Mouse (Mus musculus): ENCODE data around the gene Elp5.
"Not testable (repeated sequence)": the region's sequence is repeated elsewhere in the genome, so short reads cannot be mapped to it uniquely, and the experiment has no call there.

The Elp5 gene

DNA sequence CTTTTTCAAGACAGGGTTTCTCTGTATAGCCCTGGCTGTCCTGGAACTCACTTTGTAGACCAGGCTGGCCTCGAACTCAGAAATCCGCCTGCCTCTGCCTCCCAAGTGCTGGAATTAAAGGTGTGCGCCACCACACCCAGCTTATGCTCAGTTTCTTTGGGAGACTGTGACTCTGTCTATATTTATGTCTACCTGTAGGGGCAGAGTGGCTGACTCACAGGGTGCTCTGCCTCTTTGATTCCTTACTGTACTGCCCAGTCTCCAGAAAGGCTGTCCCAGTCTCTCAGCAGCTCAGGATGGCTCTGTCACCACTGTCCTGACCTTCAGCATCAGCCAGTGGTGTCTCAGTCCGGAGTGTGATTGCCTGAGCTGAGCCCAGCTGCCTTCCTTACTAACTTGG is 26.7 kb downstream of the Elp5 start:
- not testable (repeated sequence) for DNase-seq

DNA sequence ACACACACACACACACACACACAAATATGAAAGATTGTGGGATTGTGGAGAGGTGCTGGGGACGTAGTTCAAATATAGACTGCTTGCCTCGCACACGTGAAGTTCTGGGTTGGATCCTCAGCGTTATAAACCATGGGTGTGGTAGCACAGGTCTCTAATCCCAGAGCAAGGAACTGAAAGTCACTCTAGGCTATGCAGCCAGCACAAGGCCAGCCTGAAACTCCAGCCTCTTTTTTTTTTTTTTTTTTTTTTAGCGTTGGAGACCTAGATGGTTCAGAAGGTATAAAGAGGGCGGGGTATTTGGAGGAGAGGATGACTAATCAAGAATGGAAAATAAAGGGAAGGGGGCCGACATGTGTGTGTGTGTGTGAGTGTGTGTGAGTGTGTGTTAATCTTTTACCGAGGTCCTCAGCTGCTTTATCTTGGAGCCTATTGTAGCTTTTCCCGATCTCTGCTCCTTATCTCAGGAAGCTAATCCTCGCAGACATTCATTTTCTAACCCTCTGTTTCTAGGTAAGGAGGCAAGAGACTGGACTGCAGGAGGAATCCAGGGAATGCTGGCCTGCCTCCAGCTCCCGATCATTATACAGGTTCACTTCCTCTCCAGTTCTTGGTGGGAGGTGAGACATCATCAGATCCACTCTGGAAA is 28.9 kb downstream of the Elp5 start:
- DNase-seq: no peak

DNA sequence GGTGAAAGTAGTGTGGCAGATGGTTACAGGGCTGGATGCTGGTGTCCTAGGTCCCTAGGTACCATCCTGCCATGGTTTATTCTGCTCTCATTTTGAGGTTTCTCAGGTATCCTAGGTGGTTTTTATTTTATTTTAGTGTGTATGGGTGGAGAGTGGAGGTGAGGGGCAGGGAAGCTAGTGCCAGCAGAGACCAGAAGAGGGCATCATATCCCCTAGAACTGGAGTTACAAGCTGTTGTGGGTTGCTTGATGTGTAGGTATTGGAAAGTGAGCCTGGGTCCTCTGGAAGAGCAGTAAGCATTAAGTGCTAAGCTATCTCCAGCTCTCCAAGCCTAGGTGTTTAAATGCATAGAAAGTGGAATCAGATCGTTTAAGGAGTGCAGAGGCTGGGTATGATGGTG is 30.0 kb downstream of the Elp5 start:
- DNase-seq: no peak

DNA sequence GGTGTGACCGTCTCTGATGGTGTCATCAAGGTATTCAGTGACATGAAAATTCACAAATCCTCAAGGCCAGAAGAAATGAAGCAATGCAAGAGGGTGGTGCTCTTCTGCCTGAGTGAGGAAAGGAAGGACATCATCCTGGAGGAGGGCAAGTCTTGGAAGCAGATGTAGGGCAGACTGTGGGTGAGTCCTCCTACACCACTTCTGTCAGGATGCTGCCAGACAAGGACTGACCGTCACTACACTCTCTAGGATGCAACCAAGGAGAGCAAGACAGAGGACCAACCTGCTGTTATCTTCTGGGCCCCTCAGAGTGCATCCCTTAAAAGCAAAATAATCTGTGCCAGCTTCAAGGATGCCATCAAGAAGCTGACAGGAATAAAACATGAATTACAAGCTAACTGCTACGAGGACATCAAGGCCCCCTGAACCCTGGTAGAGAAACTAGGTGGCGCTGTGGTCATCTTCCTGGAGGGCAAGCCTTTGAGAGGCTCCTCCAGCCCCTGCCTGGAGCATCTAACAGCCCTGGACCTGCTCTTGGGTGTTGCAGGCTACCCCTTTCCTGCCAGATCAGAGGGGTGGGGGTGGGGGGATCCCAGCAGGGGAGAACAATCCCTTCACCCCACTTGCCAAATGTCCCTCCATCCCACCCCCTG is 31.4 kb downstream of the Elp5 start:
- no peak for DNase-seq

DNA sequence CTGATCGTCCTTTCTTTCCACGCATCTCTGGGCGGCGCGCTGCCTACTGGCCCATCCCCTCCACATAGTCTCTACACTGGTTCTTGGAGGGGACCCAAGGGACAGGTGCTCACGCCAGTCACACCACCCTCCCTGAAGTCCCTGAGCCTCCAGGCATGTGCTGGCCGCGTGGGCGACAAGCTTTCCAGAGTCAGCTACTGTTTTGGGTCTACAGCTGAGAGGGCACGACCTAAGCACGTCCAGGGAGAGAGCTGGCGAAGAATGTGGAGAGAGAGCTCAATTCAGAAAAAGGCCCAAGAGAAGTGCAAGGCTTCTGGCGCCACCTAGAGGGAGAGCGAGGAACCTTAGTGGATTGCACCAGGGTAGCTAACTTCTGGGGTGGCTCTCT is 33.6 kb downstream of the Elp5 start:
- DNase-seq: peak; percentile 67 to 85

DNA sequence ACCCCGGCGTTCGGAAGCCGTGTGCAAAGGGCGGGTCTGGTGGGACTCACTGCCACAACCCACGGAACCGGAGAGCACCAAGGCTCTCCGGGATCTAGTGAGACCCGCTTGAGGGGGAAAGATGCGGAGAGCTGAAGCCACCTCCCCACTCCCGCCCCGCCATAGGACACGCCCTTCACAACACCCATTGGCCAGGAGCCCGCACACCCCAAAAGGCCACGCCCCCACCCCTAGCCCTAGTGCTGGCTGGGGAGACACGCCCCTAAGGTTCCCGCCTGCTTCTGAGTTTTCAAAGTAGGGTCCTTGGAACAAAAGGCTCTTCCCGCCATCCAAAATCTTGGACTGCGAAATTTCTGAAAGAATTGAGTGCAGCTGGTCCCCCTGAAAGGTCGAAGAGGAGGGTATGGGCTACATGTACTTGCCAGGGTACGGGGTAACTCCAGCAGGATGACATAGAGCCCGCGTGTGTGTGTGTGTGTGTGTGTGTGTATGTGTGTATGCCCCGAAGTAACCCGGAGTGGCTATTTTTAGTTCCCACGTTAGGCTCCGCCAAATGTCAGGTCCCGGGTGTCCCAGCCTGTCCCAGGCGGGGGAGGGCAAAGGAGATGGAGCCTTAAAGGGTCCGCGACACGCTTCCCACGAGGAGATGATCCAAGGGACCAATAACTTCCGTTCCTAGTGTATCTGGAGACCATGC is 34.1 kb downstream of the Elp5 start, which contains the start of gene Slc2a4:
Gene Slc2a4 (minus strand): TSS at position 123 of the 697 bp plus-strand sequence.
- DNase-seq: peak; percentile 74 to 80

DNA sequence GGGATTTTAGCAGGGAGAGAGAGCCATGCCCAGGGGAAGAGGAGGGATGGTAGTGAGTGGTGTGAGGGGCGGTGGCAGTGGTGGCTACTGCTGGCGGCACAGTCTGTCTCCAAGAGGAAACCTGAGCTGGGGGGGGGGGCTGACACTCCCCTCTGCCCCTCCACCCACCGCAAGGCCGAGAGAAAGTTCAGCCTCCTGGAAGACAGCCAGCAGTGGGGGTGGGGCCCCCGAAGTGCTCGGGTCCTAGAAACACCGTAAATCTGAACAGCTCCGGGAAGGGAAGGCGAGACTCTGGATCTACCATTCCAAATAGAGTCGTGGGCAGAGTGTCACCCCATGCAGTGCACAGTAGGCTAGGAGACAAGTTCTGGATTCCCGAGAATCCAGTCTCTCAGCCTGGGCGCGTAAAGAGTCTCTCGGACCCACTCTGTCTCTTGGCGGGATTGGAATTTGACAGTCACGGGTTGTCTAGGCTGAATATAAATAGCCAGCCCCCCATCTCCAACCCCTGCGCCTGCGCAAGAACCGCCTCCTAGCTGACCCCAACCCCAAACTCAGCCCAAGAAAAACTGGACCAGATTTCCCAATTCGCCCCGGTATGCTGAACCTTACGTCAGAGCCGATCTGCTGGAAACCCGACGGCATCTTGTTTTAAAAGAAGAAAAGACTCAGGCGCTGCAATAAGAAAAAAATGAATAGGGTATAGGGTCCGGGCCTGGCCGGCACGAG is 34.8 kb downstream of the Elp5 start:
- no peak for DNase-seq

DNA sequence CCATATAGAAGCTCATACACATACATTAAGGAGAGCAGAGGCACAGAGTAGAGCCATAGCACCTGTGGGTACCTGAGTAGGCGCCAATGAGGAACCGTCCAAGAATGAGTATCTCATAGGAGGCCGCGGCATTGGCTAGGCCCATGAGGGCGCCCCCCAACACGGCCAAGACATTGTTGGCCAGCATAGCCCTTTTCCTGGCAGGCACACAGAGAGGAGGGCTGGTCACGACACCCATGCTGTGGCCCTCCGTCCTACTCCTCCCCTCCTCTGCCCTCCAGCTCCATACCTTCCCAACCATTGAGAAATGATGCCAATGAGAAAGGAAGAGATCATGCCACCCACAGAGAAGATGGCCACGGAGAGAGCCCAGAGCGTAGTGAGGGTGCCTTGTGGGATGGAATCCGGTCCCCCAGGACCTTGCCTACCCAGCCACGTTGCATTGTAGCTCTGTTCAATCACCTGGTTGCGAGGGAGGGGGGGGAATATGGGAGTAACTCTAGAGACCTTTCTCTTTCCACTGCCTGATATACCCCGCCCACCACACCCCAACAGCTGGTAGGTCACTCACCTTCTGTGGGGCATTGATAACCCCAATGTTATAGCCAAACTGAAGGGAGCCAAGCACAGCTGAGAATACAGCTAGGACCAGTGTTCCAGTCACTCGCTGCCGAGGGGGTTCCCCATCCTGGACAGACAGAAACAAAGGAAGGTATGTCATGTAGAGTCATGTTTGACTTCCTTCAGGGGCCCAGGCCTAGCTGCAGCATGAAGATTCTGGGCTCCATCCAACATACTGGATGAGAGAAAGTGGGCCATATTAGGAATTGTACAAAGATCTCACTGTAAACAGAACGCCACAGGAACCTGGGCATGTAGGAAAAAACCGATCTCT is 36.1 kb downstream of the Elp5 start:
- no peak for DNase-seq

DNA sequence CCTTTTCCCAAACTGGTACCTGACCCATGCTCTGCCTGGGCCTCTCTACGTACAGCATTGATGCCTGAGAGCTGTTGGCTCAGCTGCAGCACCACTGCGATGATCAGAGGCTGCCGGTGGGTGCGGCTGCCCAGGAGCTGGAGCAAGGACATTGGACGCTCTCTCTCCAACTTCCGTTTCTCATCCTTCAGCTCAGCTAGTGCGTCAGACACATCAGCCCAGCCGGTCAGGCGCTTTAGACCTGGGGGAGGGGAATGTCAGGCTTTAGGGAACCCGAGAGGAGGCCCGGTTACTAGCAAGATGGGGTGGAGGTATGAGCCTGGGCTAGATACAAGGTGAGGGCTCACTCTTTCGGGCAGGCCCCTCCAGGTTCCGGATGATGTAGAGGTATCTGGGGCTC is 37.1 kb downstream of the Elp5 start:
- no peak for DNase-seq

DNA sequence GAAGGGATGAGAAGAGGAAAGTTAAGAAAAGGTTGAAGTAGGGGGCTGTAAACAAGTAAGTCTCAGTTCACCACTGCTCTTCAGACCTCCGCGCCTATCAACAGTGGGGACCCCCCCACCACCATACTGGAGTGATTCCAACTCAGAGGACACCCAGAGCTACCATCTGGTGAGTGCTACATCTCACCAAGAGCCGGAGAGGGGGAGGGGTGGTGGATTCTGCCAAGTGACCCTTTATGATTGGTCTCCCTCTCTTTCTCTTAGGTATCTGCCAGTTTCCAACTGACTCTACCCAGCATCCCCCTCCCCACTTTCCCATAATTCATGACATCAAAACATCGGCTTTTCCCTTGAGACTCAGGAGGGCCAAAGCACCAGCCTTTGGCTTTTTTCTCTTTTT is 41.4 kb downstream of the Elp5 start:
- no peak for DNase-seq

DNA sequence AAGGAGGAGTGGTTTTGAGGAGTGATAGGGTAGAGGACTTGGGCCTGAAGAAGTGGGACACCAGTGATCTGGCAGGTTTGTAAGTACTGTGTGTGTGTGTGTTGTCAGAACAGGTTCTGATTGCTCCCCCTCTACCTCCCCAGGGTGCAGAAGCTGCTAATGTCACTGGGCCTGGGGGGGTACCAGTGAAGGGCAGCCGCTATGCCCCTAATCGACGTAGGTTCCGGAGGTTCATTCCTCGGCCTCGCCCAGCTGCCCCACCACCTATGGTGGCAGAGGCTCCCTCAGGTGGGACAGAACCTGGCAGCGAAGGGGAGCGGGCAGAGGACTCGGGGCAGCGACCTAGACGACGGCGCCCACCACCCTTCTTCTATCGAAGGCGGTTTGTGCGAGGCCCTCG is 42.6 kb downstream of the Elp5 start:
- DNase-seq: no peak

DNA sequence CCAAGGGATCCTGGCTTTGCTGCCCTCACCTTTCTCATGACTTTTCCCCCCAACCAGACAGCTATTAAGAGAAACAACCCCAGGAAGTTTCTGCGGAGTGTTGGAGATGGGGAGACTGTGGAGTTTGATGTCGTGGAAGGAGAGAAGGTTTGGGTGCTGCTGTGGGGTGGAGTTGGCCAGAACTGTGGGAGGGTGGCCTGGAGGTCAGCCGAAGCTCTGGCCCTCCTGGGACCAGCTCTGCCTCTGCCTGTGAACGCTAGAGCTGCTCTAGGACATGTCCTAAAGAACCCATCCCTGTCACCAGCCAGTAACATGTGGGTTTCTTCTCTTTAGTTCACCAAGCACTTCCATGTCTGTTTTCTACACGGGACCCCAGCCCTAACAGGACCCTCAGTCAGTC is 43.1 kb downstream of the Elp5 start:
- no peak for DNase-seq

DNA sequence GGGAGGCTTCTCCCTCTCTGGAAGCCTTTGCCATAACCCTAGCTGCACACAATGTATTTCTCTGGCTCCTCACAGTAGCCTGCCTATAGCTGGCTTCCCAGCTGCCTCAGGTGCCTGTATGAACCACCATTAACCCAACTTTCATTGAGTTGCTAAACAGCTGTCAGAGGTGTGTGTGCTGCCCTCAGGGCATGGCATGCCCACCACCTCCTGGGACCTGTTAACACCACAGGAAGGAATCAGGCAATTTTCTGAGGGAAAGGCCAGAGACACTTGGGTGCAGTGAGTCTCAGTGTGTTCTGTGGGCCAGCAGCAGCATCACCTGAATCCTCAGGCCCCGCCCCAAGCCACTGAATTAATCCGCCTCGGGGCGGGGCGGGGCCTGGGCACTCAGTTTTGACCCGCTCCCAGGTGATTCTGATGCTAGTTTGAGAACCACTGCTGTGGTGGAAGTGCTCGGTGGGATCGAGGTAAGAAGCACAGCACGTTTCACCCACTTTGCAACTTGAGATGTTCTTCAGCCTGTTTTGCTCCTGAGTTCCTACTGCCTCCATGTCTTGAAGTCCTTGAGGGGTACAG is 43.8 kb downstream of the Elp5 start:
- DNase-seq: no peak

DNA sequence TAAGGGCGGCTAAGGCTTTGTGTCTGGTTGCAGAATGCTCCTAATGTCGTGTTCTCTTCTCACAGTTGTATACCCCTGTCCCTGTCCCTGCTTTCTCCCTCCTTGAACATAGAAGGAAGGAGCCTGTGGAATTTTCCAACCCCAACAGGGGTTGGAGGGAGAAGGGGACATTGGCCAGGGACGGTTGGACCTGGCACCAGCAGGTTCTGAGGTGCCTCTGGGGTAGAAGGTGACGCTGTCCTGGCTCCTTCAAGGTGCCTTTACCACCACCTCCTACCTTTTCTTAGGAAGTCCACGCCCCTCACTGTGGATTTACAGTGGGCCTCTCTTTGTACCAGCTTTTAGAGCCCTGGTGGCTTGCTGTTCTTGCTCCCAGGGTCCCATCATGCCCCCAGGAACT is 44.5 kb downstream of the Elp5 start:
- no peak for DNase-seq

DNA sequence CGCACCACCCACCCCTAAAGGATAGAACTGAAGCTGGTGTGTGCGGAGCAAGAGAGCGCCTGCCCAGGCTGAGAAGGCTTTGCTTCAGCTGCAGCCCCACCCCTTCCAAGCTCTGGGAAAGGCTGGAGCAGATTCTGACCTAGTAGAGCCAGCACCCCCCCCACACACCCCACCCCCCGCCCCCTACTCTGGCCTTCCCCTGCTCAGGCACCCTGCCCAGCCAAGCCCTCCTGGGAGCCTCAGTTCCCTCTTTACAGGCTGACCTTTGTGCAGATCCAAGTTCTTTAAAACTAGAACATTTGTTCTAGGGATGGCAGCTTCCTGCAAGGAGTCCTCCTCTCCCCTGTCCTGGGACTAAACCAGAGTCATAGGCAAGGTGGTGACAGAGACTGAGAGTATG is 44.9 kb downstream of the Elp5 start:
- DNase-seq: no peak

DNA sequence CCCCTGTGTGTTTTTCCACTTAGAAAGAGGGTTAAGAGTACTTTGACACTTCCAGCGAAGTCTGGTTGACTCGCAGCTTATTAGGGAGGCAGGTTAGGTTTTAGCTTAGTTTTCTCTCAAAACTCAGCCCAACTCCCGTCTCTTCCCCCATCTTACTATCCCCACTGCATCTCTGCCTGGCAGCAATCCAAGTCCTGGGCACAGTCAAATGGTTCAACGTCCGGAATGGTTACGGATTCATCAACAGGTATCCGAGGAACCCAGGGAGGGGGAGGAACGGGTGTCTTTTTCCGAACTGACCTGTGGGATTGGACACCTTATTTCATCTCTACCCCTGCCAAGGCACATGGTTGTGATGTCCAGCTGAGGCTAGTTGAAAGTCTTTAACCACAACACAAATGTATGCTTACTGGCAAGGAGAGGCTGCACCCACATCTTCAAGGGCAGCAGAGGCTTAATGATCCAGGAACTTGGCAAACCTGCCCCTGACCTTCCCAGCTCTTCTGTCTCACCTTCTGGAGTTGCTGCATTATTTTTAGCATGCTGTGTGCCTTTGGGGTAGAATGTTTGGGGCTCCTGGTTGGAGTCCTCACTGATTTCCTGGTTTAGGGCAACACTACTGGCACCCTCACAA is 45.5 kb downstream of the Elp5 start:
- no peak for DNase-seq

DNA sequence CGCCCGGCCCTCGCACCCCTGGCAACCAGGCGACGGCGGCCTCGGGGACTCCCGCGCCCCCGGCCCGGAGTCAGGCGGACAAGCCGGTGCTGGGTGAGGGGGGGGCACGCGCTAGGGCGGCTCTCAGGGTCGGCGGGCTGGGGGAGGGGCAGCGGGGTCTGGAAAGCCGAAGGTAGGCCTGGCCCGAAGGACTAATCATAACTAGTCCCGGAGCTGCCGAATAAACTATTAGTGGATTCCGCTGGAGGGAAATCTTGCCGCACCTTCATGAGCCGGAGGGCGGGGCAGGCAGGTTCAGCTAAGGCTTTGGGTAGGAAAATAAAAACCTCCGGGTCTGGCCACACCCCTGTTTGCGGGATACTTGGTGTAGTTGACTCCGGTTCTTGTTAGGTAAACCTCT is 46.2 kb downstream of the Elp5 start:
- no peak for DNase-seq

DNA sequence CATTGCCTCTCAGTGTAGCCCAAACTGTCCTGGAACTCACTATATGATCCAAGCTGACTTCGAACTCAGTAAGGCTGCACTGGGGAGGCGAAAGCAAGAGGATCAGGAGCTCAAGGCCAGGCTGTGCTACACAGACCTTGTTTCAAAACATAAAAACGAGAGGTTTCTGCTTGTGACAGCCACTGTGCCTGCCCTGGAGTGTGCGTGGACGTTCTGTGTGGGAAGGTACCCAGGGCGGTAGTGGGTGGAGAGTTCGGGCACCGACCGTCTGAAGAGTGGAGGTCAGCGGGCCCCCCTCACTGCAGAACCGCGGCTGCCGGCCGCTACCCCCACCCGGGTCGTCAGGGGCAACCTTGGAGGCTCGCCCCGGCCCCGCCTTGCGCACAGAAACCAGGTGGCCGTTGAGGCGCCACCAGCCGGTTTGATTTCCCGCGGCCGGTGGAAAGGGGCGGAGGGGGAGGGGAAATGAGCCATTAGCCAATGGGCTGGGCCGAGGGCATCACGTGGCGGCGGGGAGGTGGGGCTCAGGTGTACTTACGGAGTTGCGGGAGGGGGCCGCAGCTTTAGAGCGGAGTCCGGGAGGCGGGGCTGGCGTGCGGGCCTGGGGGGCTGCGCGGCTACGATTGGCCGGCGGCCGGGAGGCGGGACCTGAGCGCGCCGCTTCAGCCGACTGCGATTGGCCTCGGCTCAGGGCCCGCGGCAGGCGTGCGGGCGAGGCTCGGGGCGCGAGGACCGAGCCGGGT is 47.0 kb downstream of the Elp5 start, which contains the start of gene Ybx2:
Gene Ybx2 (plus strand): TSS at position 660 of the 743 bp plus-strand sequence.
- peak; percentile 81 to 87 for DNase-seq

DNA sequence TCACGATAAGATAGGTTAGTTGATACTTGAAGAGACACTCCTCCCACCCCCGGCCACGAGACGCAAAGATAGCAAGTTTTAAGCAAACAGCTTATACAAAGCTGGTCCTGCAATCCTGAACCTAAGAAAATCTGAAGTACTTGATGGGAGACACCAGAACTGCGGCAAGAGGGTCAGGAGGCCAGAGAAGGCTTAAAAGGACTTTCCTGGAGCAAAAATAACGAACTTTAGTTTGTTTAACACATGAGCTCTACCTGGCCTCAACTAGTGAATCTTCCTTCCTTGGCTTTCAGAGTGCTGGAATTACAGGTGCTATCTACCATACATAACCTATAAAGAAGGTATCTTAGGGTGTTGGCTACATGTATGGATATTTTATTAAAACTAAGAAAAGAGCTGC is 47.6 kb downstream of the Elp5 start:
- DNase-seq: no peak

DNA sequence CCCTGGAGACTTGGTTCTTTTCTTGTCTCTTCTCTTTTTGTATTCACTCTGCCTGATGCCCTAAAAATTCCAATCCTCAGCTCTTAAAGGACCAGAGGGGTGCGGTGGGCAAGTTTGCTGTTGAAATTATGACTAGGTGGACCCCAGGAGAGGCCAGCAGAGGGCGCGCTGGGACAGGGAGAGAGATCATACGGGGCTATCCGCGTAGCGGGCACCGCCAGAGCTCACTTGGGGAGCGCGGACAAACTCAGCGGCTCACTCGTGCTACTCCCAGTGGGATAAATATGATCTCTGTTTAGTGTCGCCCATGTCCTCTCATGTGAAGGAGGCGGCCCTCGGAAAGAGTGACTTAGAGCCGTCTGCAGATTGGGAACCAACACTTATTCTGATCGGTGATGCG is 48.1 kb downstream of the Elp5 start:
- peak; percentile 77 to 95 for DNase-seq

DNA sequence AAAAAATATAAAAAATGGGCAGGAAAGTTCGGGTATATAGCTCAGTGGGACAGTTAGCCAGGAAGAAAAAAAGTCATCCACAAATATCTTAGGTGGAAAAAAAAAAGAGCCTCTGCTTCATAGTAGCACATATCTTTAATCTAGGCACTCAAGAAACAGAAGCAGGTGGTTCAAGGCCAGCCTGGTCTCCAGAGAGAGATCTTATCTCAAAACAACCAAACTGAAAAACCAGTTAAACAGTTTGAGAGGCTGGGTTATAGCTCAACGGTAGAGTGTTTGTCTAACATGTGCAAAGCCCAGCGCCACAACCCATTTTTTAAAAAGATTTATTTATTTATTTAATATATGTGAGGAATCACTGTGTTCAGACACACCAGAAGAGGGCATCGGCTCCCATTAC is 49.3 kb downstream of the Elp5 start:
- DNase-seq: no peak

Data from spleen, adult 18-20 months (tissue).